Mouse (Mus musculus) limb, embryonic 15.5 days (tissue): ENCODE results near the gene Pbx2. TPM values are rescaled to one million over a fixed set of nuclear protein-coding genes. Genes with fewer than 3 reads are reported as not detected.
"Not testable (repeated sequence)": the region's sequence is repeated elsewhere in the genome, so short reads cannot be mapped to it uniquely, and the experiment has no call there.

Experiments
- ATAC-seq: fragments of 200-750 bp; cut with Nextera tagmentation; 2 replicates; pipeline ENCODE4 v1.8.0; 2017; ENCODE audit warnings: low read depth, moderate TSS enrichment; ENCODE audit not compliant: insufficient number of reproducible peaks, low FRiP score, low TSS enrichment
- H3K27ac ChIP-seq: fragments of 300-500 bp; sonication (generic); 2 replicates; pipeline ENCODE4 v1.5.1; 2015; ENCODE audit warnings: moderate library complexity, mild to moderate bottlenecking, inconsistent platforms
- H3K27me3 ChIP-seq: fragments of 300-500 bp; sonication (generic); 2 replicates; pipeline ENCODE4 v1.6.1; 2015; ENCODE audit warnings: inconsistent platforms
- H3K36me3 ChIP-seq: fragments of 300-500 bp; sonication (generic); 2 replicates; pipeline ENCODE4 v1.6.1; 2015; ENCODE audit warnings: inconsistent platforms
- H3K4me1 ChIP-seq: fragments of 300-500 bp; sonication (generic); 2 replicates; pipeline ENCODE4 v1.6.1; 2015; ENCODE audit warnings: inconsistent platforms
- H3K4me2 ChIP-seq: fragments of 300-500 bp; sonication (generic); 2 replicates; pipeline ENCODE4 v1.6.1; 2015; ENCODE audit warnings: mild to moderate bottlenecking, inconsistent platforms
- H3K4me3 ChIP-seq: fragments of 300-500 bp; sonication (generic); 2 replicates; pipeline ENCODE4 v1.5.1; 2015; ENCODE audit warnings: mild to moderate bottlenecking, inconsistent platforms
- H3K9ac ChIP-seq: fragments of 300-500 bp; sonication (generic); 2 replicates; pipeline ENCODE4 v1.6.1; 2015; ENCODE audit warnings: inconsistent platforms
- H3K9me3 ChIP-seq: fragments of 300-500 bp; sonication (generic); 2 replicates; pipeline ENCODE4 v1.6.1; 2016; ENCODE audit warnings: inconsistent platforms
- WGBS: fragments of 180-500 bp; shearing (Covaris S2); methylation state at CpG from one replicate; pipeline ENCODE4 v1.1.7; 2015; 5-methylcytosine and 5-hydroxymethylcytosine counted together
- polyA plus RNA-seq: library from polyadenylated mRNA; unstranded; fragments of >200 nt; fragmentation: Nextera tagmentation; extraction: Ambion mirVana; gene quantifications from 2 replicates; pipeline ENCODE4 v1.2.1, GENCODE M21; 2015

Gene Pbx2
- 9.6 and 9.8 TPM in 2 replicates for polyA plus RNA-seq

DNA sequence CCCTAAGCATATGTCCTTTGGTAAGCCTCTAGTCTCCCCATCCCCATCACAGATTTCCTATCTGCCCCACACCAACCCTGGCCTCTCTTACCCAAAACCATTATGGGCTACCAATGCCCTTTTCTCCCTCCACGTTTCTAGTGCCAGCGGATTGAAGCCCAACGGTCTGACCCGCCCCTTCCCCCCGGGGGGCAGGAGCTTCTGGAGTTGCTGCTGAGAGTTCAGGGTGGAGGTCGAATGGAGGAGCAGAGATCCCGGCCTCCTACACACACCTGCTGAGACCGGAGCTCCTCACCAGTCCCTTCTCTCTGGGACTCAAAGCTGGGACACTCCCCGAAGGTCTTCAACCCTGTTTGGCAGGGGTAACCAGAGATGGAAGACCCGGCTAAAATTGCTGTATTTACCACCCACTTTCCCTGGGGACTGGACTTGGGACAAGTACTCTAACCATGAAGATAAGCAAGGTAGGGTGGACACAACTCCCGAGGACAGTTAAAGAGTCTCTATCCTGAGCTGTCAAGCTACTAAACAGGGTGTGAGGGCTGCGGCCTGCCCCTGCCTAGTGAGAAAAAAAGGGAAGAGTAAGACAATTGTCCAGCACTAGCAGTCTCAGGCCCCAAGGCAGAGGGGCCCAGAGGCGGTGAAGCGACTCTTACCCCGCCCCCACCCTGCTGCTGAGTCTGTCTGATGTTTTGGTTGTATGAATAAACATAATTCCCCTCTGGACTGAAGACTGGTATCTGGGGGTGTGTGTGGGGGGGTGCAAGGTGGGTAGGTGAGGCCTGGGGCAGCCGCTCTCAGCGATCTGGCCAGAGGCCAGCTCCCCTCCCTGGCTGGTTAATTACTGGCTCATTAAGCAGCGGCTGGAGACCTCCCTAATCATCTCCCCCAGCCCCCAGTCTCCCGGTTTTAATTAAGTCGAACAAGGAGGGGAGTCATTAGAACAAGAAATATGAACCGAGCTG is at the start of gene Pbx2:
Pbx2 (plus strand) TSS at position 238 of the 965 bp plus-strand sequence.
- H3K4me1 ChIP-seq = peaks cover 68% of the 10 kb centered on the region
- ATAC-seq = no peak
- WGBS = 8% methylated on average over 21 of the region's 21 CpGs

DNA sequence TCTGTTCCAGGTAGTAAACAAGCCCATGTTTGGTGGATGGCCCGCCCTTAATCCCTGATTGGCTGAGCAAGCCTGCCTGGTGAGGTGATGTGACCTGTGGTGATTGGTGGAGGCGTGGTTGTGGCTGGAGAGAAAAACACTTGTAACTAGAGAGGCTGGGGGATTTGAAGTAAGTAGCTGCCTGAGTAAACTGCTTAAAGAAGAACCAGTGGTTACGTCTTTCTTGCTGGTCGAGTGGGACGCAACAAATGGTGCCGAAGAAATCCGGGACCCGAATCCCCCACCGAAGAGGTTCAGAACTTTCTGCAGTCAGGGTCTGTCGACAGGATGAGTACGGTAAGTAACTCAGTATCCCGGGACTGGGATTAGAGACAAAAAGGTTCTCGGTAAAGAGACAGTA is 47.5 kb upstream of the Pbx2 start:
- not testable (repeated sequence) for H3K36me3 ChIP-seq, H3K27me3 ChIP-seq, H3K4me3 ChIP-seq, H3K9ac ChIP-seq, H3K4me2 ChIP-seq, H3K27ac ChIP-seq, H3K4me1 ChIP-seq, ATAC-seq, H3K9me3 ChIP-seq
- 92% methylated on average over 13 of the region's 13 CpGs for WGBS

More for the DNA sequence above, at the start of gene Pbx2:
- Histone ChIP-seq H3K27ac (peak within 1 kb of the TSS; percentile 98), H3K9ac (peak within 1 kb of the TSS; percentile 84), H3K9me3 (no peaks in the 10 kb centered on the region), H3K4me2 (peak within 1 kb of the TSS; percentile 85), H3K27me3 (no peaks in the 10 kb centered on the region), H3K36me3 (peaks cover 20% of the 10 kb centered on the region), H3K4me3 (peak within 1 kb of the TSS; percentile 80)

GRCm38 (mm10) chr17:34546797-34547196 is 44.3 kb upstream of the Pbx2 start:
- 96% methylated on average over 1 of the region's 1 CpGs for WGBS
- no peaks in the 10 kb centered on the region for H3K4me1 ChIP-seq
- no peak overlapping the region for H3K9ac ChIP-seq
- H3K27me3 ChIP-seq = no peaks in the 10 kb centered on the region
- no peak overlapping the region for H3K27ac ChIP-seq
- H3K4me2 ChIP-seq = no peak overlapping the region
- H3K4me3 ChIP-seq = no peak overlapping the region
- no peak for ATAC-seq
- no peaks in the 10 kb centered on the region for H3K36me3 ChIP-seq
- H3K9me3 ChIP-seq = no peaks in the 10 kb centered on the region

DNA sequence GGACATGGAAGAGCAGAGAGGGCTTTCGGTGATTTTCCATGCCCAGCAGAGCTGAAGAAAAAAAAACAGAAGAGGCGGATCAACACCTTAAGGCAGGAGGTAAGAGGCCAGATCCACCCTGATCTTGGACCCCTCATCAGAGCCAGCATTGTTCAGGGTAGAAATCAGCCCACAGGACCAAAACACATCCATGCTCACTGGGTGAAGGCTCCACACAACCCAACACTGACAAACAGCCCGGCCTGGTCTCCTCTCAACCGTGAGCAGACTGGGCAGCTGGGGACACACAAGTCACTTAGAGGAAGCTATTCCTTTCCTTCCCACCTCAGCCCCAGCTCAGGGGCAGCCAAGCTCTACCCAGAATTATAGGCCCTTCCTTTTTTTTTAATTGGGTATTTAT is 43.5 kb upstream of the Pbx2 start:
- 88% methylated on average over 4 of the region's 4 CpGs for WGBS
- no peaks in the 10 kb centered on the region for H3K36me3 ChIP-seq

GRCm38 (mm10) chr17:34549156-34549555 is 41.9 kb upstream of the Pbx2 start:
- Histone ChIP-seq H3K36me3 (no peaks in the 10 kb centered on the region), H3K4me3 (no peak overlapping the region), H3K27ac (no peak overlapping the region), H3K4me2 (no peak overlapping the region), H3K9me3 (no peaks in the 10 kb centered on the region), H3K27me3 (no peaks in the 10 kb centered on the region), H3K4me1 (no peaks in the 10 kb centered on the region), H3K9ac (no peak overlapping the region)
- 94% methylated on average over 3 of the region's 3 CpGs for WGBS
- ATAC-seq = no peak

More for the DNA sequence above, 43.5 kb upstream of the Pbx2 start:
- H3K27me3 ChIP-seq = no peaks in the 10 kb centered on the region
- H3K9me3 ChIP-seq = no peaks in the 10 kb centered on the region
- no peak overlapping the region for H3K4me2 ChIP-seq
- no peak overlapping the region for H3K4me3 ChIP-seq
- H3K4me1 ChIP-seq = no peaks in the 10 kb centered on the region
- no peak overlapping the region for H3K27ac ChIP-seq
- H3K9ac ChIP-seq = no peak overlapping the region
- ATAC-seq = no peak

GRCm38 (mm10) chr17:34549843-34550242 is 41.2 kb upstream of the Pbx2 start:
- Histone ChIP-seq H3K9me3 (no peaks in the 10 kb centered on the region), H3K27me3 (no peaks in the 10 kb centered on the region), H3K36me3 (no peaks in the 10 kb centered on the region), H3K4me2 (no peak overlapping the region), H3K9ac (no peak overlapping the region), H3K4me1 (no peaks in the 10 kb centered on the region), H3K27ac (no peak overlapping the region), H3K4me3 (no peak overlapping the region)
- 74% methylated on average over 2 of the region's 2 CpGs for WGBS
- no peak for ATAC-seq

- Histone ChIP-seq H3K9me3 (no peaks in the 10 kb centered on the region), H3K9ac (no peak overlapping the region), H3K27me3 (no peaks in the 10 kb centered on the region), H3K4me2 (no peak overlapping the region), H3K27ac (no peak overlapping the region), H3K4me1 (no peaks in the 10 kb centered on the region), H3K4me3 (no peak overlapping the region), H3K36me3 (no peaks in the 10 kb centered on the region)
- no peak for ATAC-seq
- 18% methylated on average over 5 of the region's 5 CpGs for WGBS
Observed at GRCm38 (mm10) chr17:34555483-34555882, 35.6 kb upstream of the Pbx2 start.

- no peak for ATAC-seq
- no peaks in the 10 kb centered on the region for H3K36me3 ChIP-seq
- no peaks in the 10 kb centered on the region for H3K27me3 ChIP-seq
- no peak overlapping the region for H3K27ac ChIP-seq
- WGBS = 81% methylated on average over 8 of the region's 8 CpGs
- H3K4me1 ChIP-seq = no peaks in the 10 kb centered on the region
- H3K4me3 ChIP-seq = no peak overlapping the region
- H3K9me3 ChIP-seq = no peaks in the 10 kb centered on the region
- no peak overlapping the region for H3K9ac ChIP-seq
- no peak overlapping the region for H3K4me2 ChIP-seq
Observed at GRCm38 (mm10) chr17:34556406-34556805, 34.7 kb upstream of the Pbx2 start.

- Histone ChIP-seq H3K9me3 (no peaks in the 10 kb centered on the region), H3K27ac (no peak overlapping the region), H3K9ac (no peak overlapping the region), H3K4me3 (no peak overlapping the region), H3K36me3 (no peaks in the 10 kb centered on the region), H3K27me3 (no peaks in the 10 kb centered on the region), H3K4me1 (no peaks in the 10 kb centered on the region), H3K4me2 (no peak overlapping the region)
- WGBS = 47% methylated on average over 11 of the region's 11 CpGs
- ATAC-seq = no peak
Observed at GRCm38 (mm10) chr17:34557411-34557810, 33.7 kb upstream of the Pbx2 start.

DNA sequence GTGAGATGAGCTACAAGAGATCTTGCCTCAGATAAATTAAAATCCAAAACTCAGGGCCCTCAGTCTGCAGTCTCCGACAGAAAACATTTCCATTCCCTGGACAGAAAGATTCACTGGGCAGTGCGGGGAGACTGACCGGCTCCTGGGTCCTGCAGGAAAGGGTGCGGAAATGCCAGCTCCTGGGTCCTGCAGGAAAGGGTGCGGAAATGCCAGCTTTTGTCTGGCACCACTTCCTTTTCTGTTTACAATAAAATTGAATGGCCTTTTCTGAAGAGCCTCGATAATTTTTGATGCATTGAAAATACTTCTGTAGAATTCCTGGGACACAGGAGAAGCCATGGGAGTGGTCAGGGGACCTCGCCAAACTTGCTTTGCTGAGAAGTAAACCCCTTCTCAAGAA is 31.9 kb upstream of the Pbx2 start:
- Histone ChIP-seq H3K9ac (no peak overlapping the region), H3K27ac (no peak overlapping the region), H3K4me2 (no peak overlapping the region), H3K4me1 (peaks cover 3% of the 10 kb centered on the region), H3K9me3 (no peaks in the 10 kb centered on the region), H3K36me3 (no peaks in the 10 kb centered on the region), H3K4me3 (no peak overlapping the region), H3K27me3 (no peaks in the 10 kb centered on the region)
- ATAC-seq = no peak
- 83% methylated on average over 7 of the region's 7 CpGs for WGBS

DNA sequence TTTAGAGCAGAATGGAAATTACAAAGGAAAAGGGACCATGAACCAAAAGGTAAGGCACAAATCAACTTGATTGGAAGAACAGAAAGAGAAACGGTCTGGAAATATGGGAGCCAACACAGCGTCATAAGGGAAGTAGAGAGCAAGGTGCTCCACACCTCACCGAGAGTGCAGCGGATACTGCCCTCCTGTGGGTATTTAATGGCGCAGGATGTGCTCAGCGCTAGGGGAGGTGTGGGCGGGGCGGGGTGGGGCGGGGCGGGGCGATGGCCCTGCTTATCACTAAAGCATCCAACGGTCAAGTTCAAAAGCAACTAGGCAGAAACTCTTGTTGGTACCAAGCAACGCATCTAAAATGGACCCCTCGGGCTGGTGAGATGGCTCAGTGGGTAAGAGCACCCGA is 31.2 kb upstream of the Pbx2 start:
- H3K36me3 ChIP-seq = no peaks in the 10 kb centered on the region
- H3K27me3 ChIP-seq = 0 out of 2 replicates have a peak, but pooled peaks cover 2% of the 10 kb centered on the region
- no peak for ATAC-seq
- H3K4me1 ChIP-seq = peaks cover 11% of the 10 kb centered on the region
- H3K4me3 ChIP-seq = no peak overlapping the region
- no peaks in the 10 kb centered on the region for H3K9me3 ChIP-seq
- H3K4me2 ChIP-seq = no peak overlapping the region
- no peak overlapping the region for H3K9ac ChIP-seq
- no peak overlapping the region for H3K27ac ChIP-seq
- WGBS = 28% methylated on average over 15 of the region's 15 CpGs

GRCm38 (mm10) chr17:34560438-34560837 is 30.6 kb upstream of the Pbx2 start:
- no peaks in the 10 kb centered on the region for H3K36me3 ChIP-seq
- 0 out of 2 replicates have a peak, but pooled peaks cover 3% of the 10 kb centered on the region for H3K27me3 ChIP-seq
- H3K4me2 ChIP-seq = no peak overlapping the region
- H3K9ac ChIP-seq = no peak overlapping the region
- H3K27ac ChIP-seq = no peak overlapping the region
- H3K4me3 ChIP-seq = no peak overlapping the region
- peaks cover 13% of the 10 kb centered on the region for H3K4me1 ChIP-seq
- no peaks in the 10 kb centered on the region for H3K9me3 ChIP-seq
- WGBS = 91% methylated on average over 6 of the region's 6 CpGs
- no peak for ATAC-seq
